Mouse (Mus musculus) layer of hippocampus, adult 2 months (tissue): ENCODE data around the gene Taf1. TPM values are rescaled to one million over a fixed set of nuclear protein-coding genes. Genes with fewer than 3 reads are reported as not detected.

Experiments used
- DNase-seq, 2 experiments: peaks; one replicate each; pipeline ENCODE4 v3.0.0; 2022; ENCODE audit warnings: low spot score in 2 of 2
- H3K27ac ChIP-seq: fragments of 200-600 bp; 2 replicates; pipeline ENCODE4 v1.8.1; 2022
- H3K4me3 ChIP-seq: fragments of 200-600 bp; 2 replicates; pipeline ENCODE4 v1.8.1; 2022; ENCODE audit warnings: mild to moderate bottlenecking
- CTCF ChIP-seq: fragments of 200-600 bp; conservative IDR thresholded peaks from 2 replicates; pipeline ENCODE4 v1.8.1; 2022; ENCODE audit warnings: antibody characterized with exemption, mild to moderate bottlenecking, moderate library complexity
- total RNA-seq, 2 experiments: library from RNA; stranded (reverse); gene quantifications; 2 replicates each; pipeline ENCODE4 v1.2.3; 2021

Taf1 gene
- total RNA-seq, 2 experiments from 2014 or later = 45.0 to 46.4 TPM

DNA sequence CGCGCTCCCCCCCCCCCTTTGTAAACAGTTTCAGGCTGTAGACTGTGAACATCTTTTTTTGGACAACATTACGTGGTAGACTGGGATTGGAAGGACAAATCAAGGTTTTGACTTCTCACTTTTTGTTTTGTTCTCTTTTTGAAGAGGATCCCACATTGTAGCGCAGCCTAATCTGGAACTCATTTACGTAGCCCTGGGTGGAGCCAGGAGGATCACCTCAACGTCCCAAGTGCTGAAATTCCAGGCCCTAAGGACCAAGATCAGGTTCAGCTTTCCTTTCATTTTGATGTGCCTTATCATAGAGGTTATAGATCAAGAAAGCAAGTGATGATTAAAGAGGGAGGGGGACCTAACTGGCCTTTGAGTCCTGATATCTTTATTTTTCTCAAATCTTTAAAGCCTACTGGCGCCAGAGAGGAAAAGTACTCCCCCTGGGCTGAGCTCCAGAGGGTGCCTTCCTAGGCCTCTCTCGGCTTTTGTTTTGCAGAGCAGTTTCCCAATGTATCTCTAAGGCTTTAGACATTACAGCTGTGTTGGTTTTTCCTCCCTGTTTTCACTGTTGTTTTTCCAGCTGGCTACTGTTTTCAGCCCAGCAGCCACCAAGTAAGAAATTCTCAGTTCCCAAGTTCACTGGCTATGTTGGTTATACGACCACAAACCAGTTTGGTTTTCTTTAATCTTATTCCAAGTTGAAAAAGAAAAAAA lies 104.4 kb downstream of the Taf1 start:
- H3K4me3 ChIP-seq = no peak overlapping the region
- TF ChIP-seq CTCF = no peak
- no peak for DNase-seq
- H3K27ac ChIP-seq = no peak overlapping the region

DNA sequence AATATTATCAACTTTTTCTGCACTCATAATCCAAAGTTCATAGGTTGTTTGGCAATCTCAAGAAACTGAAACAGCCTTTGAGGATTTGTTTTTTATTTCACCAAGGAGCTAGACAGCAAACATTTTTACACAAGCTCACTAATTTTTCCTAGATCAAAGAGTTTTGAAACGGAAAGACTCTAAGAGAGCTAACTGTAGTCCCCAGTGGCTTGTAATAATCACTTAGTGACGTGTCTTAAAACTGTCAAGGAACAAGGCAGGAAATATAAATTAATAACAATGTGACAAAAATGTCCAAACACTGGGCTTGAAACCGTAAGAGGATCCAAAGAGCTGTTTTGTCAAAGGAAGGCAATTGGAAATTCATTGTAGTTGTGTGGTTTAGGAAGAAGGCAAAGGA lies 106.3 kb downstream of the Taf1 start:
- no peak for DNase-seq
- peak overlapping the region; percentile 75; the same call in 1 of the 2 replicates for H3K4me3 ChIP-seq
- TF ChIP-seq CTCF = no peak
- peak overlapping the region; percentile 98 for H3K27ac ChIP-seq

GRCm38 (mm10) chrX:101639306-101639705 lies 106.8 kb downstream of the Taf1 start:
- Histone ChIP-seq H3K4me3 (peak overlapping the region; percentile 75), H3K27ac (peak overlapping the region; percentile 98)
- no peak for TF ChIP-seq CTCF
- DNase-seq = no peak

GRCm38 (mm10) chrX:101639741-101640166 lies 107.2 kb downstream of the Taf1 start, which contains the start of gene Ogt:
Gene Ogt, plus strand, starts transcription at chrX:101640060.
- peak; percentile 85 to 89 for DNase-seq
- Histone ChIP-seq H3K27ac (peak within 1 kb of the TSS; percentile 98), H3K4me3 (peak within 1 kb of the TSS; percentile 75)
- no peak for TF ChIP-seq CTCF

DNA sequence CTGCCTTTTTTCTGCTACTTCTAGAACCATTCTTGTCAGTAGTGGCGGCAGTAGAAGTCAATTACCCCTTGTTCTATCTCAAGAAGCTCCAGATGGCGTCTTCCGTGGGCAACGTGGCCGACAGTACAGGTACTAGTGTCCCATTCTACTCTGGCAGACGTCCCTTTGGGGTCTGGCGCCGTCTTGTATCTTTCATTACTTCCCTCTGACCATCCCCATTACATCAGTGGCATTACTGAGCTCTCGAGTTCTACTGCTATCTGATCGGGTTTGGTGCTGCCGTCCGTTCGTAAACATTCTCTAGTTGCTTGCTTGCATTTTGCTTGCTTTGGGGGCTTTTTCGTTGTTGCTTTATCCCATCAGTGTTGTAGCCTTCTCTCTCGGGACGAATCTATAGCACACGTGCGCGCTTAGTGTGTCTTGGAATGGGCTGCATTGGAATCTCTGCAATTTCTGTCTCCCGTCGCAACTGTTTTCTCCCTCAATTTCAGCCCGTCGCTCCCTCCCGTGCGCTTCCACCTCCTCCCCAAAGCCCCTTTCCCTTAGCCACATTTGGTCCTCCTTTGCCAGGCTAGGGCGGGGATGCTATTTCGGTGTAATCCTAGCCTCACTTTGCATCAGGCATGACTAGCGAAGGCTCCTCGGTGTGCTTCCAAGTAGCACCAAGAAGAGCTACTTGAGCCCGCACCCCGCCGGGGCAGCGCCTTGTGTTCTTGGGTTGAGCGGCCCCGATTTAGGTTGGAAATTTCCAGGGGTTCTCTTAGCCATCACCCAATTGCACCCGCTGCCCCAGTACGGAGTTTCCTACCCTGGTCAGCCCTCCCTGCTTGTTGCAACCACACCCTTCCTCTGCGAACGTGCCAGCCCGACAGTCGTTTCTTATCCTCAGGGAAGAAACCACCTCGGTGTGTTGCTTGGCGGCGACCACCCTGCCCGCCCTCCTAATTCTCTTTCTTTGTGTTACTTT lies 107.9 kb downstream of the Taf1 start:
- no peak for TF ChIP-seq CTCF
- DNase-seq = peak in 1 of 2 experiments; percentile 11
- peak overlapping the region; percentile 98 for H3K27ac ChIP-seq
- H3K4me3 ChIP-seq = peak overlapping the region; percentile 75

DNA sequence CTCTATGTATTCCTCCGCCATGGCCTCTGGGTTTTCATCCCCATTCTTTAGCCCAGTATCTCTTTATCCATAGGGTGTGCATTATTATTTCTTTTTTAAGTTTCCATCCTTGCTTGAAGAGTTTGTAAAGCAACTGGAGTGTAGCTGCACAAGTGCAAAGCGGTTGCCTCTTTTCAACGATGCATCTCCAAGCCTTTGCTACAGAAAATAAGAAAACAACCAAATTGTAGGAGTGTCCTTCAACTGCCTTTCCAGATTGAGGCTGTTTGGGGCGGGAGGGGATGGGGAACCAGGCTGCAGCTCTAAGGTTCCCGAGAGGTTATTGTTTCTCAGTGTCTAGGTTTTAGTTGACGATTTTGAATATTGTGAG lies 108.6 kb downstream of the Taf1 start:
- Histone ChIP-seq H3K4me3 (peak overlapping the region; percentile 75), H3K27ac (peak overlapping the region; percentile 98)
- no peak for DNase-seq
- no peak for TF ChIP-seq CTCF

DNA sequence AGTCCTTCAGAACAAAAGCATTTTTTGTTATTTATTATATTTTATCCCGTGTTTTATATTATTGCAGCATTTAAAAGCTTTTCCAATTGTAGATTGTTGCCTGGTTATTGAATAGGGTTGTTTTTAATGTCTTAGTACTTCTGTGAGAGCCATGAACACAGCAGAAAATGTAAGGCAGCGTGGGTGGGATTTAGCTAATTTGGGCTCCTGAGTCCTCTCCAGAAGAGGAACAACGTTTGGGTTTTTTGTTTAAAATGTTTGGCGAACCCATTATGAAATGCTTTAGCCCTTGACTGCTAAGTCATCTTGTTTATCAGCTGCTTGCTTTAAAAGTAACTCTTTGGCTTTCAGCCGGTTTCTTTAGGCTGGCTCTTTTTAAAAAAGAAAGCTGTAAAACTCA lies 109.6 kb downstream of the Taf1 start:
- no peak for TF ChIP-seq CTCF
- no peak for DNase-seq
- H3K27ac ChIP-seq = peak overlapping the region; percentile 98

GRCm38 (mm10) chrX:101645286-101645685 lies 112.8 kb downstream of the Taf1 start:
- TF ChIP-seq CTCF = no peak
- Histone ChIP-seq H3K4me3 (no peak overlapping the region), H3K27ac (no peak overlapping the region)
- no peak for DNase-seq

More for the DNA sequence above, 109.6 kb downstream of the Taf1 start:
- H3K4me3 ChIP-seq = peak overlapping the region; percentile 75

DNA sequence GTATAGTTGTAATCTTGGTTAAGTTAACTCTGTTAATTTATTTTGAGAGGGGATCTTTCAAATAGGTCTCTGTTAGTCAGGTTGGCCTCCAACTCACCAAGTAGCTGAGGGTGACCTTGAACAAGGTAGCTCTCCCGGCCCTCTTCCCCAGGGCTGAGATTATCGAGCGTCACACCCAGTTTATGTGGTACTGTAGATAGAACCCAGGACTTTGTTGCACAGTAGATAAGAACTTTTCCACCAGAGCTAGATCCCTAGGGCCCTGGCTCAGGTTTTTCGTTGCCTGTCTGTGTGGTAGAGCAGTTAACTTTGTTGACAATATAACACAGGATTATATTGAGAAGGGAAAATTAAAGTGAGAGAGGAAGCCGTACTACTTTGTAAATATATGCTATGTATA lies 114.1 kb downstream of the Taf1 start:
- no peak for DNase-seq
- no peak for TF ChIP-seq CTCF
- Histone ChIP-seq H3K27ac (no peak overlapping the region), H3K4me3 (no peak overlapping the region)

Other genes starting within 250 kb of the Taf1 start
- 100 to 1,000 TPM; 178 to 182 TPM for gene Nlgn3, start 233.6 kb upstream of the Taf1 start, total RNA-seq
- 10 to 100 TPM in 1 of 2 experiments, 1 to 10 TPM in 1; 9.0 to 11.2 TPM for gene Gjb1, start 156.4 kb upstream of the Taf1 start, total RNA-seq
- 100 to 1,000 TPM; 176 to 179 TPM for gene Zmym3, start 111.9 kb upstream of the Taf1 start, total RNA-seq
- gene Nono, start 103.4 kb upstream of the Taf1 start, total RNA-seq = 100 to 1,000 TPM; 132 to 144 TPM
- 1 to 10 TPM in 1 of 2 experiments, under 1 TPM in 1; 0.82 to 1.4 TPM for gene Itgb1bp2, start 83.6 kb upstream of the Taf1 start, total RNA-seq
- gene Ogt, start 107.3 kb downstream of the Taf1 start, total RNA-seq = 100 to 1,000 TPM; 228 to 241 TPM
- gene Cxcr3, start 201.5 kb downstream of the Taf1 start, total RNA-seq = under 1 TPM in 1 of 2 experiments, not detected in 1; 0.20 TPM